In genomic region chr13:101695876-101696275, GRCm38 (mm10) we compare ENCODE assay signal across 8 mouse cellular contexts.
DNase-seq lines count a peak whose midpoint lies in the region; ATAC-seq and TF ChIP-seq lines count a peak whose summit lies in the region.

No protein-coding gene starts in this region.

- no peak for TF ChIP-seq POLR2A in brain, embryonic 14.5 days (IDR thresholded peaks at IDR 0.05; ENCODE audit: borderline replicate concordance, extremely low read depth, insufficient read depth, insufficient read length, poor library complexity, severe bottlenecking)

- no peak overlapping the region for H3K4me3 ChIP-seq in kidney, embryonic 14.5 days (ENCODE audit: low read length)

- WGBS in kidney, embryonic 14.5 days = 4% methylated on average over 7 of the region's 7 CpGs

- peak; percentile 81; the same call in 1 of the 2 replicates for TF ChIP-seq CTCF in brain, embryonic 14.5 days (IDR thresholded peaks at IDR 0.05; ENCODE audit: borderline replicate concordance, extremely low read depth, insufficient read depth, insufficient read length)

- no peak overlapping the region for H3K9ac ChIP-seq in kidney, embryonic 14.5 days (ENCODE audit: low read depth, low read length)

- peaks cover 21% of the 10 kb centered on the region for H3K4me1 ChIP-seq in kidney, embryonic 14.5 days (ENCODE audit: control insufficient read depth, insufficient read depth, low read length)

- H3K27ac ChIP-seq in kidney, embryonic 14.5 days (ENCODE audit: low read depth, low read length) = no peak overlapping the region; the same call in 1 of the 2 replicates

- DNase-seq in kidney, adult 18-20 months = peak; percentile 90
- peak; percentile 96 for DNase-seq in brain, embryonic 14.5 days (ENCODE audit: low read depth)
- peak; percentile 94 for DNase-seq in kidney, adult 9 months
- DNase-seq in liver = peak; percentile 94
- DNase-seq in ovary, postnatal 14 days (ENCODE audit: low spot score) = peak; percentile 87
- peak; percentile 91 for DNase-seq in thymus, postnatal 14 days

- peaks cover 10% of the 10 kb centered on the region; the same call in 1 of the 2 replicates for H3K36me3 ChIP-seq in kidney, embryonic 14.5 days (ENCODE audit: control insufficient read depth, insufficient read depth, low read length)

- H3K27me3 ChIP-seq in kidney, embryonic 14.5 days (ENCODE audit: control insufficient read depth, insufficient read depth, low read length) = no peaks in the 10 kb centered on the region

- H3K4me2 ChIP-seq in kidney, embryonic 14.5 days (replicated peaks; ENCODE audit: low read depth, low read length) = no peak overlapping the region

- H3K9me3 ChIP-seq in kidney, embryonic 14.5 days (ENCODE audit: control insufficient read depth, low read length) = no peaks in the 10 kb centered on the region

- no peak for ATAC-seq in kidney, embryonic 14.5 days (ENCODE audit: low FRiP score, low TSS enrichment)
- ATAC-seq in erythroid progenitor cell, adult 5-6 weeks (replicated peaks; ENCODE audit: low FRiP score, poor library complexity, severe bottlenecking) = 0 out of 2 replicates have a peak, but pooled peaks have one; percentile 17
